Mouse (Mus musculus): ENCODE measurements around the gene Disc1. TPM values are rescaled to one million over a fixed set of nuclear protein-coding genes. Genes with fewer than 3 reads are reported as not detected.

The Disc1 gene
- polyA plus RNA-seq, 1 experiment from 2014 or later, result 2.1 TPM

DNA sequence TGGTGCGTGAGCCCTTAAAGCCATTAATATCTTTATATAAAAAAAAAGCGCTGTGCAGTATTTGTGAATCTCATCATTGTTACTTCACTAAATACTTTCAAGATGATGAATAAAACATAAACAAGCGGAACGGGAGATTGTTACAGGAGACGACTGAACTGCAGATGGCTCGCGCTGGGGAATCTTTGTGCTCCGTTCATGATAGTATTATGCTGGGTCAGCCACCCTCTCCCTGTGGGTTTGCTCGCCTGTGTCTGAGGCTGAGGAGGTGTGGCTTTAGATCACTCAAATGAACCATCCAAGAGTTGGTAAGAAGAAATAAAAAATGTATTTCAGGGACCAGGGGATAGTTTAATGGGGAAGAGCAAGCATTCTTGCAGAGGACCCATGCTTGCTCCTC is 113.0 kb downstream of the Disc1 start:
- peaks cover 5% of the 10 kb centered on the region for H3K4me1 ChIP-seq (ENCODE audit: insufficient read depth, low read length)
- H3K4me3 ChIP-seq (ENCODE audit: low read length), result no peak overlapping the region
- no peak for ATAC-seq (ENCODE audit: low FRiP score, low TSS enrichment)
- no peak overlapping the region for H3K27ac ChIP-seq (ENCODE audit: low read length)
- H3K4me2 ChIP-seq (replicated peaks; ENCODE audit: low read depth, low read length), result no peak overlapping the region
- H3K9me3 ChIP-seq (ENCODE audit: low read length), result no peaks in the 10 kb centered on the region
- no peaks in the 10 kb centered on the region; the same call in 1 of the 2 replicates for H3K27me3 ChIP-seq (ENCODE audit: insufficient read depth, low read length)
- H3K9ac ChIP-seq (replicated peaks; ENCODE audit: low read length), result no peak overlapping the region
- 80% methylated on average over 9 of the region's 9 CpGs for WGBS
- no peaks in the 10 kb centered on the region for H3K36me3 ChIP-seq (ENCODE audit: insufficient read depth, low read length)

DNA sequence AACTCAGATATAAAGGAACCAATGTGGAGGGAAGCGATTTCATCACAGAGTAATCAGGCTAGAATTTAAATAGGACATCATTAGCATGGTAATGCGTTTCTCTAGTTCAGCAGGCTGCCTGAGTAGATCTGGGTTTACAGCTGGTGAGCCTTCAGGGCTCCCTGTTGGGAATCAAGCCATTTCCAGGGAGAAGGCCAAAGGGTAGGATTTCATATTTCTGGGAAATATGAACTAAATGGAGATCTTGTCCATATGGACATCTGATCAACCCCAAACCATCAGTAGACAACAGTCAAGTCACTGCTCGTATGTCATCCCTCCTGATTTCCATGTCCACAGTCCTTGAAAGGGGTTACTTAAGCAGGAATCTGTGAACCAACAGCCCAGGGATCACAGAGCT is 115.6 kb downstream of the Disc1 start:
- H3K36me3 ChIP-seq (ENCODE audit: insufficient read depth, low read length), result no peaks in the 10 kb centered on the region
- 50% methylated on average over 3 of the region's 3 CpGs for WGBS
- H3K9ac ChIP-seq (replicated peaks; ENCODE audit: low read length), result no peak overlapping the region
- H3K4me1 ChIP-seq (ENCODE audit: insufficient read depth, low read length), result no peaks in the 10 kb centered on the region; the same call in 1 of the 2 replicates
- H3K9me3 ChIP-seq (ENCODE audit: low read length), result no peaks in the 10 kb centered on the region
- no peak overlapping the region for H3K4me2 ChIP-seq (replicated peaks; ENCODE audit: low read depth, low read length)
- no peak overlapping the region for H3K27ac ChIP-seq (ENCODE audit: low read length)
- no peak for ATAC-seq (ENCODE audit: low FRiP score, low TSS enrichment)
- peaks cover 4% of the 10 kb centered on the region for H3K27me3 ChIP-seq (ENCODE audit: insufficient read depth, low read length)
- no peak overlapping the region for H3K4me3 ChIP-seq (ENCODE audit: low read length)

DNA sequence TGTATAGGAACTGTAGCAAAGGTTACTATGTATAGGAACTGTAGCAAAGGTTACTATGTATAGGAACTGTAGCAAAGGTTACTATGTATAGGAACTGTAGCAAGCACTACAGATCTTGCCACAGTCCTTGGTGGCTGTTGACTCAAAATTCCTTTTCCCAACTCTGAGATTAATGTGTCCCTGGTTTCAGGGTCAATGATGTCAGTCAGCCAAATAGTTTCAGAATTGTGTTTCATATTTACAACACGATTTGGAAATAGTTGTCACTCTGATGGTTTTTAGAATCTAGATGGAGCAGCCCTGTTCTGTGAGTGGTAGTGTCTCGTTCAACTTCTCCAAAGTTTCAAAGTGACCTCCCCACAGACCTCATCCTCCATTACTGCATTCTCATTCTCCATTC is 117.5 kb downstream of the Disc1 start:
- H3K27me3 ChIP-seq (ENCODE audit: insufficient read depth, low read length), result peaks cover 4% of the 10 kb centered on the region; the same call in 1 of the 2 replicates
- no peak overlapping the region for H3K27ac ChIP-seq (ENCODE audit: low read length)
- H3K4me3 ChIP-seq (ENCODE audit: low read length), result no peak overlapping the region
- no peak overlapping the region for H3K4me2 ChIP-seq (replicated peaks; ENCODE audit: low read depth, low read length)
- H3K9me3 ChIP-seq (ENCODE audit: low read length), result no peaks in the 10 kb centered on the region
- ATAC-seq (ENCODE audit: low FRiP score, low TSS enrichment), result no peak
- H3K36me3 ChIP-seq (ENCODE audit: insufficient read depth, low read length), result no peaks in the 10 kb centered on the region
- no peak overlapping the region for H3K9ac ChIP-seq (replicated peaks; ENCODE audit: low read length)
- H3K4me1 ChIP-seq (ENCODE audit: insufficient read depth, low read length), result no peaks in the 10 kb centered on the region; the same call in 1 of the 2 replicates
- 79% methylated on average over 2 of the region's 2 CpGs for WGBS

DNA sequence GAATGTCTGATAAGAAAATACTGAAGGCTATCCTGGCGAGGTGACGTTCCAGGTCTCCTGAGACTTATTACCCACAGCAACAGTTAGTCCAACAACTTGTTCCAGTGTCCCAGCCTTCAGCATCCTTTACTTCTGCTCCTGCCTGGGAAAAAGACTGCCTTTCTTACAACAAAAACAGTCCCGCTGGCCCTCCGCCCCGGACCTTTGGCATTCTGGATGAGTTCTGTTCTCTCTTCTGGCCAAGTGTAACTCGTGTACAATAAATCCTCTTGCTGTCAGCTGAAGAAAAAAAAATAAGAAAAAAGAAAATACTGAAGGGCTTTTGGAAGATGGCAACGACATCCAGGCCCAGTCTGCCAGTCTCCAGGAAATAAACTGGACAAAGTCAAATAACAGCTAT is 120.2 kb downstream of the Disc1 start:
- Histone ChIP-seq H3K27ac (ENCODE audit: low read length) (peak overlapping the region; percentile 12; the same call in 1 of the 2 replicates), H3K4me1 (ENCODE audit: insufficient read depth, low read length) (no peaks in the 10 kb centered on the region; the same call in 1 of the 2 replicates), H3K4me2 (replicated peaks; ENCODE audit: low read depth, low read length) (no peak overlapping the region), H3K9me3 (ENCODE audit: low read length) (peaks cover 3% of the 10 kb centered on the region; the same call in 1 of the 2 replicates), H3K4me3 (ENCODE audit: low read length) (no peak overlapping the region), H3K36me3 (ENCODE audit: insufficient read depth, low read length) (no peaks in the 10 kb centered on the region), H3K9ac (replicated peaks; ENCODE audit: low read length) (no peak overlapping the region), H3K27me3 (ENCODE audit: insufficient read depth, low read length) (peaks cover 4% of the 10 kb centered on the region; the same call in 1 of the 2 replicates)
- ATAC-seq (ENCODE audit: low FRiP score, low TSS enrichment), result no peak
- WGBS, result 43% methylated on average over 7 of the region's 7 CpGs

DNA sequence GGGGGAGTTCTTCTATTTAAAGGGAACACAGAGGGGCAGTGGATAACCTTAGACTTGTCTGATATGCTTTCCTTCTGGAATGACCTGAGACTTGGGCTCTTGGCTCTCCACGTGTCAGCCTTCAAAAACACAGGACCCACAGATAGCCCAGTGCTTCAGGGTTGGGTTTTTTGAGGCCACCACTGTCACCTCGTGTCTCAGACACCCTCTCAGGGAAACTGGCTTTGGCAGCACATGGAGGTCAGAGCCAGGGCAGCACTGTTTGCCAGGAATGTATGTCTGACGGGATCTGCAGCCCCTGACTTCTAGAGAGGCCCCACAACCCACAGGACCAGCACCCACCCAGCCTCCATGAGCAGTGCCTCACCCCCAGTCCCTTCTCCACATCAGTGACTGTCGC is 120.9 kb downstream of the Disc1 start:
- Histone ChIP-seq H3K36me3 (ENCODE audit: insufficient read depth, low read length) (no peaks in the 10 kb centered on the region), H3K4me1 (ENCODE audit: insufficient read depth, low read length) (no peaks in the 10 kb centered on the region; the same call in 1 of the 2 replicates), H3K9me3 (ENCODE audit: low read length) (peaks cover 3% of the 10 kb centered on the region; the same call in 1 of the 2 replicates), H3K27me3 (ENCODE audit: insufficient read depth, low read length) (peaks cover 4% of the 10 kb centered on the region; the same call in 1 of the 2 replicates), H3K4me3 (ENCODE audit: low read length) (no peak overlapping the region), H3K4me2 (replicated peaks; ENCODE audit: low read depth, low read length) (no peak overlapping the region), H3K27ac (ENCODE audit: low read length) (no peak overlapping the region), H3K9ac (replicated peaks; ENCODE audit: low read length) (no peak overlapping the region)
- no peak for ATAC-seq (ENCODE audit: low FRiP score, low TSS enrichment)
- 48% methylated on average over 4 of the region's 4 CpGs for WGBS

DNA sequence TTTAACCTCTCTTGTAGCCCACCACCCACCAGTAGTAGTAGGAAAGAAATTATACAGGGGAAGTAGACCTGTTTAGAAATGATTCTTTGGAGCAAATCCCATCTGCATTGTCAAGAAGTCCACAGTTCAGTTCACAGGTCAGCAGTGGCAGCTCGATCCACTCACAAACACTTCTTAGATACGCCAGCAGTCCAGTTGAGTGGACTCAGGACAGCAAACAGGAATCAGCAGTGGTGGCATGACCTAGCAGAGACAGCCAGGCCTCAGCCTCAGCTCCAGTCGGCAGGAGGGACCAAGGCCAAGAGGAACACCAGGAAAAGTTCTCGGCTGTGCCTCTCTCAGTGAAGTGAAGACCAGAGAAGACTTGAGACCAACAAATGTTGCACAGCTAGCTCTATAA is 121.7 kb downstream of the Disc1 start:
- no peak for ATAC-seq (ENCODE audit: low FRiP score, low TSS enrichment)
- H3K27ac ChIP-seq (ENCODE audit: low read length), result no peak overlapping the region

DNA sequence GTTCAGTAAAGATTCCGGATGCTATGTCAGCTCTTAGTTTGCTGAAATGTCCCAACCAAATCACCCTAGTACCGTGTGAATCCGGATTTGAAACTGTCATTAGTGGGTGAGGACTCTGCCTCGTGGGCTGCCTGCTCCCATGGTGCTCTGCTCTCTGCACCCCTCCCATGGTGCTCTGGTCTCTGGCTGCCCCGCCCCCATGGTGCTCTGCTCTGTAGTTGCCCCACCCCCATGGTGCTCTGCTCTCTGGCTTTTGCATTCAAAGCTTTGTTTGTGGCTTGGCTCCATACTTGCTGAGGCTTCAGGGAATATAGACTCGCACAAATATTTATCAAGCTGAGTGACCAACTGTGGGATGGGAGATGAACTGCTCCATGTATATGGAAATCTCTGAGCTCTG is 123.1 kb downstream of the Disc1 start:
- 78% methylated on average over 6 of the region's 6 CpGs for WGBS
- ATAC-seq (ENCODE audit: low FRiP score, low TSS enrichment), result no peak
- H3K27me3 ChIP-seq (ENCODE audit: insufficient read depth, low read length), result peaks cover 4% of the 10 kb centered on the region; the same call in 1 of the 2 replicates
- no peaks in the 10 kb centered on the region for H3K36me3 ChIP-seq (ENCODE audit: insufficient read depth, low read length)
- no peak overlapping the region for H3K9ac ChIP-seq (replicated peaks; ENCODE audit: low read length)
- peaks cover 3% of the 10 kb centered on the region; the same call in 1 of the 2 replicates for H3K9me3 ChIP-seq (ENCODE audit: low read length)
- H3K27ac ChIP-seq (ENCODE audit: low read length), result no peak overlapping the region
- no peak overlapping the region for H3K4me2 ChIP-seq (replicated peaks; ENCODE audit: low read depth, low read length)
- H3K4me1 ChIP-seq (ENCODE audit: insufficient read depth, low read length), result no peaks in the 10 kb centered on the region; the same call in 1 of the 2 replicates
- no peak overlapping the region for H3K4me3 ChIP-seq (ENCODE audit: low read length)

More for the DNA sequence above, 121.7 kb downstream of the Disc1 start:
- no peak overlapping the region for H3K4me3 ChIP-seq (ENCODE audit: low read length)
- no peaks in the 10 kb centered on the region for H3K36me3 ChIP-seq (ENCODE audit: insufficient read depth, low read length)
- 88% methylated on average over 4 of the region's 4 CpGs for WGBS
- no peak overlapping the region for H3K9ac ChIP-seq (replicated peaks; ENCODE audit: low read length)
- H3K4me2 ChIP-seq (replicated peaks; ENCODE audit: low read depth, low read length), result no peak overlapping the region
- no peaks in the 10 kb centered on the region; the same call in 1 of the 2 replicates for H3K4me1 ChIP-seq (ENCODE audit: insufficient read depth, low read length)
- H3K9me3 ChIP-seq (ENCODE audit: low read length), result peaks cover 3% of the 10 kb centered on the region; the same call in 1 of the 2 replicates
- H3K27me3 ChIP-seq (ENCODE audit: insufficient read depth, low read length), result peaks cover 4% of the 10 kb centered on the region; the same call in 1 of the 2 replicates

DNA sequence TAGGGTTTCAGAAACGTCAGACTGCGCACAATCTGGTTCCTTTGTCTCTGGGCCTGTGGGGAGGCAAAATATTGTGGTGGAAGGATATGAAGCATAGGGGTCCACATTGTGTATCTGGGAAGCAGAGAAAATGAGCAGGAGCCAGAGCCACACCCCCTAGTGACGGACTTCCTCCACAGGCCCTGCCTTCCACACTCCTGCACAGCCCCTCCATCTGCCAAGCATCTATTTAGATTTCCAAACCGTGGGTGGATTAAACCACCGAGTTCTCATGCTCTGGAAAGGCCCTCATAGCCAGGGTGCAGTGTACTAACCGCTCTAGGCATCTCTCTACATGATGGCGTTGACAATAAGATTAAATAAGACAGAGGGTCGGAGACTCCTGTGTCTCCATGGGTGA is 124.0 kb downstream of the Disc1 start:
- ATAC-seq (ENCODE audit: low FRiP score, low TSS enrichment), result no peak

DNA sequence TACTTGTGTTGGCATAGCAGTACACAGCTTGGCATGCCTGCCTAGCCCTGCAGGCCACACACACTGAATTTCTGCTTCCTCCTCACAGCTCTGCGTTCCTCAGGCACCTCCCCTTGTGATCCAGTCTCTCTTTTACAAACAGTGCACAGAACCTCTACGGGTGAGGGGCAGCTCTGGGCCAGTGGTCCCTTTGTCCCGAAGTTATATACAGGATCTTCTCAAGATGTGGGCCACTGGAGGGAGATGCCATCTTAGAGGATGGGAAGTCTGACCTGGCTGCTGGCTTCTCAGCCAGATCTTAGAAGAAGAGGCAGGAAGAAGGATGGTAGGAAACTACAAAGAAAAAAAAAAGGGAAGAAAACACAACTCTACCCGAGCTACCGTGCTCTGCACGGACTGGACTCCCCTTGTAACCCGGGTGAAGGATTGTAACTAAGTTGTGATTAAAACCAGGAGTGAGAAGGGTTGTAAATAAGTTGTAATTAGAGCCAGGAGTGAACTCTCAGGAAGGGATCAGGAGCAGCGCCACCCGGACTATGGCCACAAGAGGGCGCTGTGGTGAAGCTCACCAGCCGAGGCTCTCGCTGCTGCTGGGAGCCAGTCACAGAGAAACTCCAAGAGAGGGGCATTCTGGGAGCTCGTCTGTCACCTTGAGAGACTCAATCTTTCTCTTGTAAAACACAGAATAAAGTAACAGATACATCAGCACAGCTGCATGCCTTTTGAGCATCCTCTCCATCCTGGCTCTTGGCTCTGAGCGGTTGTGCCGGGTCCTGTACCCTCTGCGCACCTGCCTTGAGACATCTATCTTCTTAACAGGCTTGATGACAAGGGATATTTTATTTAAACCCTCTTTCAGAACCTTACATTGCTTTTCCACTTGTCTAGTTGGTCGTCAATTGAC is 129.8 kb downstream of the Disc1 start:
- no peaks in the 10 kb centered on the region for H3K36me3 ChIP-seq (ENCODE audit: insufficient read depth, low read length)
- 0 out of 2 replicates have a peak, but pooled peaks cover 4% of the 10 kb centered on the region for H3K27me3 ChIP-seq (ENCODE audit: insufficient read depth, low read length)
- ATAC-seq (ENCODE audit: low FRiP score, low TSS enrichment), result peak; percentile 62; the same call in 1 of the 2 replicates
- H3K4me3 ChIP-seq (ENCODE audit: low read length), result no peak overlapping the region
- 0 out of 2 replicates have a peak overlapping the region, but pooled peaks have one; percentile 23 for H3K4me2 ChIP-seq (replicated peaks; ENCODE audit: low read depth, low read length)
- WGBS, result 14% methylated on average over 17 of the region's 17 CpGs
- no peak overlapping the region for H3K27ac ChIP-seq (ENCODE audit: low read length)
- peaks cover 4% of the 10 kb centered on the region; the same call in 1 of the 2 replicates for H3K4me1 ChIP-seq (ENCODE audit: insufficient read depth, low read length)
- H3K9me3 ChIP-seq (ENCODE audit: low read length), result no peaks in the 10 kb centered on the region
- H3K9ac ChIP-seq (replicated peaks; ENCODE audit: low read length), result no peak overlapping the region

More for the DNA sequence above, 124.0 kb downstream of the Disc1 start:
- WGBS, result 75% methylated on average over 8 of the region's 8 CpGs
- peaks cover 3% of the 10 kb centered on the region; the same call in 1 of the 2 replicates for H3K9me3 ChIP-seq (ENCODE audit: low read length)
- H3K27me3 ChIP-seq (ENCODE audit: insufficient read depth, low read length), result peaks cover 1% of the 10 kb centered on the region; the same call in 1 of the 2 replicates
- H3K27ac ChIP-seq (ENCODE audit: low read length), result no peak overlapping the region
- H3K4me3 ChIP-seq (ENCODE audit: low read length), result no peak overlapping the region
- H3K36me3 ChIP-seq (ENCODE audit: insufficient read depth, low read length), result no peaks in the 10 kb centered on the region
- H3K4me2 ChIP-seq (replicated peaks; ENCODE audit: low read depth, low read length), result no peak overlapping the region
- no peak overlapping the region for H3K9ac ChIP-seq (replicated peaks; ENCODE audit: low read length)
- H3K4me1 ChIP-seq (ENCODE audit: insufficient read depth, low read length), result no peaks in the 10 kb centered on the region; the same call in 1 of the 2 replicates

Measured in kidney, embryonic 16.5 days (tissue).